Mouse (Mus musculus) adrenal gland, postnatal 25 days (tissue): Measurements from ENCODE around the gene Klhl28. TPM values are rescaled to one million over a fixed set of nuclear protein-coding genes. Genes with fewer than 3 reads are reported as not detected.

ENCODE experiments used
- DNase-seq: peaks from one replicate; pipeline ENCODE4 v3.0.0; 2021; ENCODE audit warnings: mixed read lengths
- long read RNA-seq: library from polyadenylated mRNA; stranded (forward); transcript quantifications from one replicate; pipeline ENCODE4 v2.0.0, GENCODE M21; 2021
- total RNA-seq: library from RNA; stranded (reverse); gene quantifications from 2 replicates; pipeline ENCODE4 v1.2.3, GENCODE M21; 2021

Gene Klhl28
- 13.0 and 14.5 TPM in 2 replicates for total RNA-seq
- long read RNA-seq, full-length matches to known transcripts, result 2 of 2 reads
- long read RNA-seq, partial matches to known transcripts, result 0 of 2 reads
- long read RNA-seq, other reads (novel, unspliced or antisense), result 0 of 2 reads

DNA sequence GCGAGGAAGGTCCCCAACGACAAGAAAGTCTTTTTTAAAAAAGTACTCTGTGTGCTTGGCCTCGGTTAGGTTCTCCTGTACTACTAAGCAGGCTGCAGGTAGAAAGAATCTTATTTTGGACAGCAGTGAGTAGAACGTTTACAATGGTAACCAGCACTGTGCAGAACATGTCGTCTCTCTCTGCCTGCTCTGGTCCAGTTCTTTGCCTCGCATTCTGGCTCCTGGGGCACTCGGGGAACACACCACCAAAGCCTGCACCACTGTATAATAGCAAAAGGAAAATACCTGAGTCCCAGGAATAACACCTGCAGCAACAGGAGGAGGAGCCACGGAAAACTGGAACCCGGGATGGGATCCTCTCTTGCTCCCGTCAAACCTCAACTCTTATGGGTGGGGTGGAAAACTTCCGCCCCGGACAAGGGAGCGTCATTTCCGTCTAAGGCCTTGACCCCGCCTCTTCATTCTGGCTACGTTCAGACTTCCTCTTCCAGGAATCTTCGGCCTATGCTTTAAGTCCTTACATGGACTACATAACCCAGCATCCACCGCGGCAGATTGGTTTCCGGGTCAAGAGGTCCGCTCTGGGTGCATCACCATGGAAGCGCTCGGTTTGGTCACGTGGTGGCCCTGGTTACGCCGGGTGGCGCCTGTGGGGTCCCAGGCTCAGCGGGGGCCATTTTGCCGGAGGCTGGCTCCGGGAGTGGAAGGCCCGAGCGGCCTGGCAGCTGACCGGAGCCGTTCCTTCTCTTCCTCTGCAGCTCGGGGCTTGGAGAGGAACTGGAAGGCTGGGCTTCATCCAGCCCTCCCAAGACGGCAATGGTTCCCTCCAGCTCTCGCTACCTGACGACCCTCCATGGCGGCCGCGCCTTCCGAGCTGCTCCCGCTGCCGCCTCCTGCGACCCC lies at the start of gene Klhl28, which contains the start of gene Togaram1:
Klhl28 (minus strand) TSS at position 411 of the 903 bp plus-strand sequence.
Togaram1 (plus strand) TSS at position 681 of the 903 bp plus-strand sequence.
- peak; percentile 98 for DNase-seq

DNA sequence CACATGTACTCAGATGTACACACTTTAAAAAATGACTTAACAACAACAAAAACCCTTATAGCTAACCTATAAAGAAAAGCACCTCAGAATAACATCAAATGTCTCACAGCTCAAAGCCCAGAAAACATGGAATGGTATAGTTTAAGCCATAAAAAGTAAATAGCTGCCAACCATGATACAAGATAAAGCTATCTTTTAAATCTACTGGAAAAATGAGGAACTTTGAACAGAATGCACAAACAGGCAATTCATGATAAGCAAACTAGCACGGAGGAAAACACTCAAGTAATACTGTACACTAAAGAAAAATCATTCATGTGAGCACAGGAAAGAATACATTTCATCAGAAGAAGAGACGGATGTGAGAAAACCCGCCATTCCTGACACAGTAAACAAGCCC lies 42.4 kb upstream of the Klhl28 start:
- no peak for DNase-seq

GRCm38 (mm10) chr12:64977518-64977917 lies 12.2 kb upstream of the Klhl28 start:
- no peak for DNase-seq

GRCm38 (mm10) chr12:64976191-64976590 lies 10.9 kb upstream of the Klhl28 start:
- no peak for DNase-seq

GRCm38 (mm10) chr12:64975558-64975957 lies 10.2 kb upstream of the Klhl28 start:
- no peak for DNase-seq

GRCm38 (mm10) chr12:64972063-64972462 lies 6.7 kb upstream of the Klhl28 start:
- no peak for DNase-seq

- no peak for DNase-seq
These were observed 6.1 kb upstream of the Klhl28 start for GRCm38 (mm10) chr12:64971399-64971798.

DNA sequence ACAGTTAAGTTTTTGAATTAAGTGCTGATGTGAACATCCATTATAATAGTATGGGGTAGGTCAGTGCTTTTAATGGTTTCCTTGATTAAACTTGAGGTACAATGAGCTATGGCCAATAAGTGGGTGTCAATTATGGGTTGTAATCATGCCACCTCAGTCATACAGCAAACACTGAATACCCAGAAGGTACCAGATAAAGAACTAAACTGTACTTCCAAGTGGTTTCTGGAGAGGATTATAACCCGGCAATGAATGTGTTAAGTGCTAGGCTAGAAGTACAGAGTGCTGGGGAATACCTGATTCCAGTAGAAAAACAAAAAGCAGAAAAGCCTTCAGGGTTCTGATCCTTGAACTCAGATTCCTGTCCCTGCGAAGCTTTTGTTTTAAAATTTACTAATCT lies 2.7 kb upstream of the Klhl28 start:
- no peak for DNase-seq

GRCm38 (mm10) chr12:64967470-64967869 lies 2.1 kb upstream of the Klhl28 start:
- no peak for DNase-seq

- DNase-seq, result no peak
These were observed 1.5 kb upstream of the Klhl28 start for GRCm38 (mm10) chr12:64966652-64967435.

- peak; percentile 48 for DNase-seq
These were observed 832 bp upstream of the Klhl28 start for GRCm38 (mm10) chr12:64966101-64966631.

- no peak for DNase-seq
These were observed 774 bp downstream of the Klhl28 start for GRCm38 (mm10) chr12:64964560-64964959.

GRCm38 (mm10) chr12:64937493-64937892 lies 27.8 kb downstream of the Klhl28 start:
- DNase-seq, result no peak

- DNase-seq, result peak; percentile 97
These were observed 47.5 kb downstream of the Klhl28 start, which contains the start of gene Gm527 for GRCm38 (mm10) chr12:64917578-64918471. Gene Gm527, plus strand, starts transcription at chr12:64917906.

GRCm38 (mm10) chr12:64916735-64917134 lies 48.6 kb downstream of the Klhl28 start:
- DNase-seq, result no peak

- DNase-seq, result no peak
These were observed 52.3 kb downstream of the Klhl28 start for GRCm38 (mm10) chr12:64912996-64913395.

GRCm38 (mm10) chr12:64903186-64903585 lies 62.1 kb downstream of the Klhl28 start:
- no peak for DNase-seq

DNA sequence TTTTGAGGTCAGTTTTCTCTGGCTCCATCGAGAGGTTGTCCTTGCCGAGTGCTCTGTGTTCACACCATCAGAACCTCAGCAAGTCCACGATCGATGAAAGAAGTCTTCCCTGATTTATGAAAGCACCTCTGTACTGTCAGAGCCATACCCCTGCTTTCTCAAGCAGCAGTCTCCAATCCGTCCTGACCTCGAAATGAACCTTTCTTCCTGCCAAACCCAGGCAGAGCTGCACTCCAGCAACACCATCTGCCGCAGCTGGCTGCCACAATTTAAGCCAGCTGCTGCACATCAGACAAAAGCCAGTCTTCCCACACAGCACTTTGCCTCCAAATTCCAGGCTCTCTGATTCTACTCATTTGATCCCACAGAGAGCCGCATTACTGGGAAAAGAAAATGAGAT lies 62.8 kb downstream of the Klhl28 start:
- DNase-seq, result peak; percentile 10

GRCm38 (mm10) chr12:64897060-64897730 lies 68.1 kb downstream of the Klhl28 start:
- peak; percentile 67 for DNase-seq
